Mouse (Mus musculus): ENCODE data around the gene Nfkbil1. TPM values are rescaled to one million over a fixed set of nuclear protein-coding genes. Genes with fewer than 3 reads are reported as not detected.
A peak's percentile ranks its signal among the peaks of the same experiment; 100 is the strongest.

The Nfkbil1 gene
- polyA plus RNA-seq (2014; fragmentation: Nextera tagmentation; extraction: Ambion mirVana) = 3.1 and 4.3 TPM in 2 replicates

GRCm38 (mm10) chr17:35235614-35236389 lies at the start of gene Nfkbil1:
Nfkbil1 (minus strand) TSS chr17:35235792.
- Histone ChIP-seq H3K36me3 (ENCODE audit: control insufficient read depth, insufficient read depth, low read length) (peaks cover 7% of the 10 kb centered on the region; the same call in 1 of the 2 replicates), H3K9me3 (ENCODE audit: control insufficient read depth, low read length) (no peaks in the 10 kb centered on the region), H3K27me3 (replicated peaks; ENCODE audit: control insufficient read depth, insufficient read depth, low read length) (no peaks in the 10 kb centered on the region), H3K4me3 (ENCODE audit: low read depth, low read length) (peak within 1 kb of the TSS; percentile 59), H3K4me1 (replicated peaks; ENCODE audit: control insufficient read depth, insufficient read depth, low read length) (peaks cover 41% of the 10 kb centered on the region), H3K4me2 (ENCODE audit: low read length) (peak within 1 kb of the TSS; percentile 84), H3K9ac (ENCODE audit: low read length) (peak within 1 kb of the TSS; percentile 73), H3K27ac (ENCODE audit: low read depth) (peak within 1 kb of the TSS; percentile 96)
- DNase-seq (ENCODE audit: low spot score) = peak; percentile 87
- ATAC-seq (replicated peaks; ENCODE audit: low FRiP score, low TSS enrichment, low read depth) = peak; percentile 79
- WGBS = under 1% methylated on average over 35 of the region's 35 CpGs

GRCm38 (mm10) chr17:35280276-35280675 lies 44.7 kb upstream of the Nfkbil1 start:
- no peak for ATAC-seq (replicated peaks; ENCODE audit: low FRiP score, low TSS enrichment, low read depth)
- H3K4me2 ChIP-seq (ENCODE audit: low read length) = no peak overlapping the region
- no peaks in the 10 kb centered on the region for H3K9me3 ChIP-seq (ENCODE audit: control insufficient read depth, low read length)
- H3K4me3 ChIP-seq (ENCODE audit: low read depth, low read length) = no peak overlapping the region
- no peak for DNase-seq (ENCODE audit: low spot score)
- WGBS = 71% methylated on average over 3 of the region's 3 CpGs
- H3K9ac ChIP-seq (ENCODE audit: low read length) = no peak overlapping the region
- H3K27me3 ChIP-seq (replicated peaks; ENCODE audit: control insufficient read depth, insufficient read depth, low read length) = peaks cover 14% of the 10 kb centered on the region; the same call in 1 of the 2 replicates
- no peak overlapping the region for H3K27ac ChIP-seq (ENCODE audit: low read depth)
- H3K4me1 ChIP-seq (replicated peaks; ENCODE audit: control insufficient read depth, insufficient read depth, low read length) = no peaks in the 10 kb centered on the region
- no peaks in the 10 kb centered on the region for H3K36me3 ChIP-seq (ENCODE audit: control insufficient read depth, insufficient read depth, low read length)

GRCm38 (mm10) chr17:35278957-35279688 lies 43.5 kb upstream of the Nfkbil1 start:
- Histone ChIP-seq H3K9me3 (ENCODE audit: control insufficient read depth, low read length) (no peaks in the 10 kb centered on the region), H3K36me3 (ENCODE audit: control insufficient read depth, insufficient read depth, low read length) (no peaks in the 10 kb centered on the region), H3K27ac (ENCODE audit: low read depth) (no peak overlapping the region), H3K4me1 (replicated peaks; ENCODE audit: control insufficient read depth, insufficient read depth, low read length) (no peaks in the 10 kb centered on the region), H3K4me3 (ENCODE audit: low read depth, low read length) (no peak overlapping the region), H3K27me3 (replicated peaks; ENCODE audit: control insufficient read depth, insufficient read depth, low read length) (peaks cover 15% of the 10 kb centered on the region; the same call in 1 of the 2 replicates), H3K9ac (ENCODE audit: low read length) (no peak overlapping the region), H3K4me2 (ENCODE audit: low read length) (no peak overlapping the region)
- DNase-seq (ENCODE audit: low spot score) = no peak
- ATAC-seq (replicated peaks; ENCODE audit: low FRiP score, low TSS enrichment, low read depth) = no peak
- WGBS = 87% methylated on average over 13 of the region's 13 CpGs

- no peaks in the 10 kb centered on the region for H3K9me3 ChIP-seq (ENCODE audit: control insufficient read depth, low read length)
- WGBS = 84% methylated on average over 8 of the region's 8 CpGs
- no peak for ATAC-seq (replicated peaks; ENCODE audit: low FRiP score, low TSS enrichment, low read depth)
Measured at GRCm38 (mm10) chr17:35278049-35278448, 42.5 kb upstream of the Nfkbil1 start.

GRCm38 (mm10) chr17:35276304-35276864 lies 40.8 kb upstream of the Nfkbil1 start:
- peaks cover 15% of the 10 kb centered on the region; the same call in 1 of the 2 replicates for H3K27me3 ChIP-seq (replicated peaks; ENCODE audit: control insufficient read depth, insufficient read depth, low read length)
- H3K27ac ChIP-seq (ENCODE audit: low read depth) = no peak overlapping the region
- H3K9me3 ChIP-seq (ENCODE audit: control insufficient read depth, low read length) = no peaks in the 10 kb centered on the region
- no peak overlapping the region for H3K4me2 ChIP-seq (ENCODE audit: low read length)
- H3K4me3 ChIP-seq (ENCODE audit: low read depth, low read length) = no peak overlapping the region
- 13% methylated on average over 13 of the region's 13 CpGs for WGBS
- no peaks in the 10 kb centered on the region for H3K4me1 ChIP-seq (replicated peaks; ENCODE audit: control insufficient read depth, insufficient read depth, low read length)
- no peak for DNase-seq (ENCODE audit: low spot score)
- H3K36me3 ChIP-seq (ENCODE audit: control insufficient read depth, insufficient read depth, low read length) = no peaks in the 10 kb centered on the region
- no peak overlapping the region for H3K9ac ChIP-seq (ENCODE audit: low read length)
- ATAC-seq (replicated peaks; ENCODE audit: low FRiP score, low TSS enrichment, low read depth) = no peak

More at GRCm38 (mm10) chr17:35278049-35278448, 42.5 kb upstream of the Nfkbil1 start:
- DNase-seq (ENCODE audit: low spot score) = no peak
- no peak overlapping the region for H3K4me3 ChIP-seq (ENCODE audit: low read depth, low read length)
- H3K4me1 ChIP-seq (replicated peaks; ENCODE audit: control insufficient read depth, insufficient read depth, low read length) = no peaks in the 10 kb centered on the region
- H3K9ac ChIP-seq (ENCODE audit: low read length) = no peak overlapping the region
- H3K27me3 ChIP-seq (replicated peaks; ENCODE audit: control insufficient read depth, insufficient read depth, low read length) = peaks cover 15% of the 10 kb centered on the region; the same call in 1 of the 2 replicates
- no peak overlapping the region for H3K4me2 ChIP-seq (ENCODE audit: low read length)
- no peaks in the 10 kb centered on the region for H3K36me3 ChIP-seq (ENCODE audit: control insufficient read depth, insufficient read depth, low read length)
- H3K27ac ChIP-seq (ENCODE audit: low read depth) = no peak overlapping the region

- 3% methylated on average over 11 of the region's 11 CpGs for WGBS
- H3K4me1 ChIP-seq (replicated peaks; ENCODE audit: control insufficient read depth, insufficient read depth, low read length) = no peaks in the 10 kb centered on the region
- no peak overlapping the region for H3K4me2 ChIP-seq (ENCODE audit: low read length)
- H3K36me3 ChIP-seq (ENCODE audit: control insufficient read depth, insufficient read depth, low read length) = no peaks in the 10 kb centered on the region
- no peak overlapping the region for H3K9ac ChIP-seq (ENCODE audit: low read length)
- H3K9me3 ChIP-seq (ENCODE audit: control insufficient read depth, low read length) = no peaks in the 10 kb centered on the region
- ATAC-seq (replicated peaks; ENCODE audit: low FRiP score, low TSS enrichment, low read depth) (0 out of 2 replicates have a peak, but pooled peaks have one; percentile 43), DNase-seq (ENCODE audit: low spot score) (peak; percentile 90)
- no peak overlapping the region for H3K27ac ChIP-seq (ENCODE audit: low read depth)
- H3K4me3 ChIP-seq (ENCODE audit: low read depth, low read length) = no peak overlapping the region
- H3K27me3 ChIP-seq (replicated peaks; ENCODE audit: control insufficient read depth, insufficient read depth, low read length) = peaks cover 15% of the 10 kb centered on the region; the same call in 1 of the 2 replicates
Measured at GRCm38 (mm10) chr17:35274770-35275169, 39.2 kb upstream of the Nfkbil1 start.

GRCm38 (mm10) chr17:35272249-35272648 lies 36.7 kb upstream of the Nfkbil1 start:
- no peak for DNase-seq (ENCODE audit: low spot score)
- ATAC-seq (replicated peaks; ENCODE audit: low FRiP score, low TSS enrichment, low read depth) = no peak
- Histone ChIP-seq H3K4me1 (replicated peaks; ENCODE audit: control insufficient read depth, insufficient read depth, low read length) (no peaks in the 10 kb centered on the region), H3K27me3 (replicated peaks; ENCODE audit: control insufficient read depth, insufficient read depth, low read length) (peaks cover 15% of the 10 kb centered on the region; the same call in 1 of the 2 replicates), H3K9me3 (ENCODE audit: control insufficient read depth, low read length) (no peaks in the 10 kb centered on the region), H3K36me3 (ENCODE audit: control insufficient read depth, insufficient read depth, low read length) (no peaks in the 10 kb centered on the region), H3K4me3 (ENCODE audit: low read depth, low read length) (no peak overlapping the region), H3K27ac (ENCODE audit: low read depth) (no peak overlapping the region), H3K9ac (ENCODE audit: low read length) (no peak overlapping the region), H3K4me2 (ENCODE audit: low read length) (no peak overlapping the region)
- WGBS = 69% methylated on average over 3 of the region's 3 CpGs

GRCm38 (mm10) chr17:35269653-35270347 lies 34.2 kb upstream of the Nfkbil1 start:
- Histone ChIP-seq H3K27ac (ENCODE audit: low read depth) (no peak overlapping the region), H3K4me2 (ENCODE audit: low read length) (no peak overlapping the region), H3K9ac (ENCODE audit: low read length) (no peak overlapping the region), H3K4me3 (ENCODE audit: low read depth, low read length) (no peak overlapping the region), H3K27me3 (replicated peaks; ENCODE audit: control insufficient read depth, insufficient read depth, low read length) (peaks cover 5% of the 10 kb centered on the region; the same call in 1 of the 2 replicates), H3K4me1 (replicated peaks; ENCODE audit: control insufficient read depth, insufficient read depth, low read length) (no peaks in the 10 kb centered on the region), H3K9me3 (ENCODE audit: control insufficient read depth, low read length) (no peaks in the 10 kb centered on the region), H3K36me3 (ENCODE audit: control insufficient read depth, insufficient read depth, low read length) (no peaks in the 10 kb centered on the region)
- ATAC-seq (replicated peaks; ENCODE audit: low FRiP score, low TSS enrichment, low read depth) (no peak), DNase-seq (ENCODE audit: low spot score) (peak; percentile 84)
- WGBS = 32% methylated on average over 3 of the region's 3 CpGs

All from intestine, embryonic 14.5 days (tissue).